Mouse (Mus musculus): ENCODE data around the gene Vmn1r122.
"Not testable (repeated sequence)": the region's sequence is repeated elsewhere in the genome, so short reads cannot be mapped to it uniquely, and the experiment has no call there.

Gene Vmn1r122

GRCm38 (mm10) chr7:21134028-21134427, at the start of gene Vmn1r122:
Vmn1r122 (minus strand) TSS chr7:21134128.
- not testable (repeated sequence) for DNase-seq (ENCODE audit: low spot score)

GRCm38 (mm10) chr7:21161885-21162284, 28.0 kb upstream of the Vmn1r122 start, which contains the start of gene Vmn1r123:
Vmn1r123 (plus strand) TSS chr7:21162185.
- DNase-seq (ENCODE audit: low spot score): not testable (repeated sequence)

GRCm38 (mm10) chr7:21098413-21098812, 35.5 kb downstream of the Vmn1r122 start, which contains the start of gene Vmn1r121:
Vmn1r121 (minus strand) TSS chr7:21098513.
- not testable (repeated sequence) for DNase-seq (ENCODE audit: low spot score)

Measured in layer of hippocampus, adult 11-12 months (tissue).